Mouse (Mus musculus) midbrain, embryonic 10.5 days (tissue): Measurements from ENCODE around the gene Trim71. TPM values are rescaled to one million over a fixed set of nuclear protein-coding genes. Genes with fewer than 3 reads are reported as not detected.
A peak's percentile ranks its signal among the peaks of the same experiment; 100 is the strongest.

ENCODE experiments used
- DNase-seq: peaks from one replicate; pipeline ENCODE4 v3.0.0-alpha.2; 2017; ENCODE audit warnings: low spot score
- H3K27ac ChIP-seq: fragments of 300-500 bp; sonication (generic); replicated peaks from 2 replicates; pipeline ENCODE4 v1.5.1; 2016; ENCODE audit warnings: mild to moderate bottlenecking
- H3K27me3 ChIP-seq: fragments of 300-500 bp; sonication (generic); 2 replicates; pipeline ENCODE4 v1.6.1; 2016; ENCODE audit warnings: low read depth, mild to moderate bottlenecking; ENCODE audit not compliant: poor library complexity, severe bottlenecking
- H3K36me3 ChIP-seq: fragments of 300-500 bp; sonication (generic); 2 replicates; pipeline ENCODE4 v1.6.1; 2016; ENCODE audit warnings: mild to moderate bottlenecking, moderate library complexity
- H3K4me1 ChIP-seq: fragments of 300-500 bp; sonication (generic); 2 replicates; pipeline ENCODE4 v1.6.1; 2016
- H3K4me3 ChIP-seq: fragments of 300-500 bp; sonication (generic); 2 replicates; pipeline ENCODE4 v1.5.1; 2016; ENCODE audit warnings: mild to moderate bottlenecking, moderate library complexity
- H3K9me3 ChIP-seq: fragments of 300-500 bp; sonication (generic); replicated peaks from 2 replicates; pipeline ENCODE4 v1.6.1; 2016; ENCODE audit warnings: mild to moderate bottlenecking
- WGBS: fragments of 180-500 bp; shearing (Covaris S2); methylation state at CpG from one replicate; pipeline ENCODE4 v1.1.7; 2016; 5-methylcytosine and 5-hydroxymethylcytosine counted together
- polyA plus RNA-seq: library from polyadenylated mRNA; unstranded; fragments of >200 nt; fragmentation: Nextera tagmentation; extraction: Ambion mirVana; gene quantifications from 2 replicates; pipeline ENCODE4 v1.2.1, GENCODE M21; 2016

Gene Trim71
- polyA plus RNA-seq, 1 experiment from 2014 or later = 6.8 TPM

GRCm38 (mm10) chr9:114515364-114515763, 48.8 kb downstream of the Trim71 start, which contains the start of gene C130032M10Rik:
C130032M10Rik (plus strand) TSS chr9:114515697.
- Histone ChIP-seq H3K27ac (no peak within 1 kb of the TSS), H3K36me3 (peaks cover 88% of the 10 kb centered on the region), H3K4me1 (no peaks in the 10 kb centered on the region), H3K4me3 (no peak within 1 kb of the TSS), H3K9me3 (peaks cover 57% of the 10 kb centered on the region), H3K27me3 (no peaks in the 10 kb centered on the region)
- no peak for DNase-seq
- WGBS = 96% methylated on average over 11 of the region's 11 CpGs

DNA sequence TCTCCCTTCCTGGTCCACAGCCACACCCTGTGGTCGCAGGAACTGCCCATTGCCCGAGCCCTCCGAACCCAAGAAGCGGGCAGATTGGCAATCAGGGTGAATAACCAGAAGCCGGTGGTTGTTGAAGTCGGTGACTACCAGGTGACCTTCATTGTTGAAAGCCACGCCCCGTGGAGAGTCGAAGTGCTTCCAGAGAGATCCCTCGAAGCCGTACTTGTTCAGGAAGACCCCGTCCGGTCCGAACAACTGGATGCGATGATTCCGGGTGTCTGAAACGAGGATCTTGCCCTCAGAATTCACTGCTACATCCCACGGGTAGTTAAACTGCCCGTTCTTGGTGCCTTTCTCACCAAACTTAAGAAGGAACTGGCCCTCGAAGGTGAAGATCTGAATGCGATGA, 51.3 kb downstream of the Trim71 start:
- Histone ChIP-seq H3K4me1 (no peaks in the 10 kb centered on the region), H3K36me3 (peaks cover 100% of the 10 kb centered on the region), H3K27me3 (no peaks in the 10 kb centered on the region), H3K4me3 (no peak overlapping the region), H3K9me3 (peaks cover 72% of the 10 kb centered on the region), H3K27ac (no peak overlapping the region)
- 97% methylated on average over 21 of the region's 21 CpGs for WGBS
- DNase-seq = no peak

DNA sequence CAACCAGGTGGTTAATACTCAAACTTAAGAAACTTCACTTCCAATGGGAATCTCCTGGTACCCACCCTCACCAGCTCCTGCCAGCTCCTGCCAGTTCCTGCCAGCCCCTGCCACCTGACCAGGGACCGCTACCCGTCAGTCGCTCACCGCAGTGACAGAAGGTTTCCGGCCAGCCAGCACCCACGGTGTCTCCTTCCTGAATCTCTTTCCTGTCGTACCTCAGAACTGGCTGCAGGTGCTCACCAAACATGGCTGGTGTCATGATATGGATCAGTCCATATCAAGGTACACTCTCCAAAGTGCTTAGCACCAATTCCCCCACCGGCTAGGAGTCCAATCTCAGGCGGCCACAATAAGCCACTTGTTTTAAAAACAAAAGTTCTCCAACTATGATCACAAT, 54.4 kb downstream of the Trim71 start:
- Histone ChIP-seq H3K4me3 (no peak overlapping the region), H3K27ac (no peak overlapping the region), H3K36me3 (peaks cover 94% of the 10 kb centered on the region), H3K4me1 (no peaks in the 10 kb centered on the region), H3K27me3 (no peaks in the 10 kb centered on the region), H3K9me3 (peaks cover 60% of the 10 kb centered on the region)
- WGBS = 94% methylated on average over 9 of the region's 9 CpGs
- no peak for DNase-seq

- H3K4me3 ChIP-seq = no peak overlapping the region
- H3K27me3 ChIP-seq = no peaks in the 10 kb centered on the region
- H3K9me3 ChIP-seq = peaks cover 37% of the 10 kb centered on the region
- no peaks in the 10 kb centered on the region for H3K4me1 ChIP-seq
- 93% methylated on average over 9 of the region's 9 CpGs for WGBS
- no peak for DNase-seq
- H3K36me3 ChIP-seq = peaks cover 75% of the 10 kb centered on the region
- H3K27ac ChIP-seq = no peak overlapping the region
Measured at GRCm38 (mm10) chr9:114507421-114507820, 56.7 kb downstream of the Trim71 start.

DNA sequence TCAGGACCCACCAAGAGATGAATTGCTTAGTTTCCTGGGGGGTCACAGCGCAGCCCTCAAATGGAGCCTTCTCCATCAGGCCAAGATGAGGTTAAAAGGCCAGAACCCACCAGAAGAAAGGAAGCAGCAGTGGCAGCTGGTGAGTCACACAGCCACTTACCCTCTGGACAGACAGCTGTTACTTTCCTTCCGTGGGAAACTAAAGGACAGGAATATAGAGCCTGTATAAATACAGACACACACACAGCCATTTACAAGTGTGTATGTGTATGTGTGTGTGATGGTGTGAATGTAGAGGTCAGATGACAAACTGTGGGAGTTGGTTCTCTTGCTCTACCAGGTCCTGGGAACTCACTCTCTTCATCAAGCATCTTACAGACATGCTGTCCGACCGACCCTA, 57.6 kb downstream of the Trim71 start:
- H3K9me3 ChIP-seq = peaks cover 28% of the 10 kb centered on the region
- H3K36me3 ChIP-seq = peaks cover 67% of the 10 kb centered on the region
- no peaks in the 10 kb centered on the region for H3K27me3 ChIP-seq
- 89% methylated on average over 4 of the region's 4 CpGs for WGBS
- H3K27ac ChIP-seq = no peak overlapping the region; the same call in 1 of the 2 replicates
- H3K4me3 ChIP-seq = no peak overlapping the region
- no peaks in the 10 kb centered on the region for H3K4me1 ChIP-seq
- no peak for DNase-seq

- no peak within 1 kb of the TSS for H3K27ac ChIP-seq
- no peaks in the 10 kb centered on the region for H3K27me3 ChIP-seq
- 92% methylated on average over 9 of the region's 9 CpGs for WGBS
- H3K4me1 ChIP-seq = no peaks in the 10 kb centered on the region
- H3K4me3 ChIP-seq = no peak within 1 kb of the TSS
- H3K36me3 ChIP-seq = peaks cover 49% of the 10 kb centered on the region
- DNase-seq = no peak
- peaks cover 16% of the 10 kb centered on the region for H3K9me3 ChIP-seq
Measured at GRCm38 (mm10) chr9:114504816-114505215, 59.4 kb downstream of the Trim71 start, which contains the start of gene Ccr4. Ccr4 (minus strand) TSS chr9:114504916.

DNA sequence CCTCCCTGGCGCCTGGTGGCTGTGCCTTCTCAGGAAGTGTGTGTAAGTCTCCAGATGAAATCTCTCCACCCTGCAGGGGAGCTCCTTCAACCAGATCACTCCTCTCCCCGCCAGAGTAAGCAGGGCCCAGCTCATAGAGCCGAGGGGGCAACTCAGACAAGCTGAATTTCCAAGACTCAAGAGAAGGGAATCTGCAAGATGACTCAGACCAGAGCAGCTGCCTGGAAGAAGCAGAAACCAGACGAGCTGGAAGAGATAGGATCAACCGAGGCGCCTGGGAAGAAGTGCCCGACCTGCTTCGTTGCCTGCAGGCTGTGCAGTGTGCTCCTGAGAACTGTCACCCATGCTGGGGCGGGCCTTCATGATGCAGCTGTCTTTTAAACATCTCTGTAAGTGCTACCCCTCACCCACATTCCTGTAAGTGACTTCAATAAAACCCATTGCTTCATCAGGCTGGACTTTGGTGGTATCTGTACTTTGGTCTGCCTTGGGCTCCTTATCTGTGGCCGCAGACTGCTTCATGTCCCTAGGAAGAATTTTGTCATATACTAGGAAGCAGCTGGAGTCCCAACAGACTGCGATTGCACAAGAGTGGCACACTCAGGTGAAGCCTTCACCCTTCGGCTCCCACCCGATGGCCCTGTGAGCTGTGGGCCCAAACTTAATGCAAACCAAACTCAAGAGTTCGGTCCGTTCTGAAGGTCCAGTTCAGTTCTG, 61.3 kb downstream of the Trim71 start:
- Histone ChIP-seq H3K27me3 (no peaks in the 10 kb centered on the region), H3K9me3 (0 out of 2 replicates have a peak, but pooled peaks cover 2% of the 10 kb centered on the region), H3K4me1 (peaks cover 3% of the 10 kb centered on the region; the same call in 1 of the 2 replicates), H3K36me3 (peaks cover 30% of the 10 kb centered on the region), H3K27ac (no peak overlapping the region), H3K4me3 (no peak overlapping the region)
- WGBS = 70% methylated on average over 15 of the region's 15 CpGs
- no peak for DNase-seq

GRCm38 (mm10) chr9:114501913-114502312, 62.3 kb downstream of the Trim71 start:
- Histone ChIP-seq H3K4me1 (peaks cover 3% of the 10 kb centered on the region; the same call in 1 of the 2 replicates), H3K9me3 (no peaks in the 10 kb centered on the region), H3K27me3 (no peaks in the 10 kb centered on the region), H3K4me3 (no peak overlapping the region), H3K36me3 (peaks cover 20% of the 10 kb centered on the region), H3K27ac (no peak overlapping the region)
- no peak for DNase-seq
- 97% methylated on average over 11 of the region's 11 CpGs for WGBS

GRCm38 (mm10) chr9:114501111-114501510, 63.1 kb downstream of the Trim71 start:
- Histone ChIP-seq H3K36me3 (peaks cover 12% of the 10 kb centered on the region), H3K4me3 (no peak overlapping the region), H3K27me3 (no peaks in the 10 kb centered on the region), H3K27ac (no peak overlapping the region), H3K9me3 (no peaks in the 10 kb centered on the region), H3K4me1 (peaks cover 3% of the 10 kb centered on the region; the same call in 1 of the 2 replicates)
- no peak for DNase-seq
- 95% methylated on average over 7 of the region's 7 CpGs for WGBS

GRCm38 (mm10) chr9:114499783-114500515, 64.2 kb downstream of the Trim71 start:
- no peak overlapping the region for H3K4me3 ChIP-seq
- 20% methylated on average over 15 of the region's 15 CpGs for WGBS
- DNase-seq = peak; percentile 72
- no peaks in the 10 kb centered on the region for H3K9me3 ChIP-seq
- peaks cover 4% of the 10 kb centered on the region; the same call in 1 of the 2 replicates for H3K36me3 ChIP-seq
- peaks cover 3% of the 10 kb centered on the region; the same call in 1 of the 2 replicates for H3K4me1 ChIP-seq
- no peak overlapping the region for H3K27ac ChIP-seq
- H3K27me3 ChIP-seq = no peaks in the 10 kb centered on the region

DNA sequence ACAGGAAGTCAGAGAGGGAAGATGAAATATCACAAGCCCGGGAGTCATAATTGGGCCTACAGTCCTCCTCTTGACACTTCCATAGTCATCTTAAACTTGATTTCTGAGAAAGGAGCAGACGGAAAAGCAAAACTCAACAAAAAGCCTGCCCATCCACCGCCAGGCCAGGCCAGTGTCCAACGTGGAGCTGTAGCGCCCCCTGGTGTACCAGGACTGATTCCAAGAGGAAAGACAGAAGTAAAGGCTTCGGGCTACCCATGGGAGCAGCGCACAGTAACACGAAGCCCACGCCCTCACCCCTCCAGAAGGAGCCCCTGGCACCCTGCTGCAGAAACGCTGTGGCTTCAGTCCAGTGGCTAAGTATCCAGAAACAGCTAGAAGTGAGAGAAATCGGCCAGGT, 66.0 kb downstream of the Trim71 start:
- WGBS = 11% methylated on average over 11 of the region's 11 CpGs
- 0 out of 2 replicates have a peak overlapping the region, but pooled peaks have one; percentile 11 for H3K4me3 ChIP-seq
- H3K9me3 ChIP-seq = no peaks in the 10 kb centered on the region
- H3K27me3 ChIP-seq = no peaks in the 10 kb centered on the region
- no peaks in the 10 kb centered on the region for H3K36me3 ChIP-seq
- peak; percentile 90 for DNase-seq
- H3K4me1 ChIP-seq = peaks cover 3% of the 10 kb centered on the region; the same call in 1 of the 2 replicates
- no peak overlapping the region for H3K27ac ChIP-seq

- WGBS = 87% methylated on average over 7 of the region's 7 CpGs
Measured at GRCm38 (mm10) chr9:114496469-114496868, 67.7 kb downstream of the Trim71 start.

More at GRCm38 (mm10) chr9:114496469-114496868, 67.7 kb downstream of the Trim71 start:
- no peak for DNase-seq
- H3K9me3 ChIP-seq = no peaks in the 10 kb centered on the region
- no peak overlapping the region for H3K27ac ChIP-seq
- H3K4me1 ChIP-seq = peaks cover 3% of the 10 kb centered on the region; the same call in 1 of the 2 replicates
- no peaks in the 10 kb centered on the region for H3K36me3 ChIP-seq
- H3K4me3 ChIP-seq = no peak overlapping the region
- no peaks in the 10 kb centered on the region for H3K27me3 ChIP-seq
